Mouse (Mus musculus): Measurements from ENCODE around the gene Ptprh. TPM values are rescaled to one million over a fixed set of nuclear protein-coding genes. Genes with fewer than 3 reads are reported as not detected.

The Ptprh gene
- polyA plus RNA-seq, 1 experiment from 2014 or later, result not detected

DNA sequence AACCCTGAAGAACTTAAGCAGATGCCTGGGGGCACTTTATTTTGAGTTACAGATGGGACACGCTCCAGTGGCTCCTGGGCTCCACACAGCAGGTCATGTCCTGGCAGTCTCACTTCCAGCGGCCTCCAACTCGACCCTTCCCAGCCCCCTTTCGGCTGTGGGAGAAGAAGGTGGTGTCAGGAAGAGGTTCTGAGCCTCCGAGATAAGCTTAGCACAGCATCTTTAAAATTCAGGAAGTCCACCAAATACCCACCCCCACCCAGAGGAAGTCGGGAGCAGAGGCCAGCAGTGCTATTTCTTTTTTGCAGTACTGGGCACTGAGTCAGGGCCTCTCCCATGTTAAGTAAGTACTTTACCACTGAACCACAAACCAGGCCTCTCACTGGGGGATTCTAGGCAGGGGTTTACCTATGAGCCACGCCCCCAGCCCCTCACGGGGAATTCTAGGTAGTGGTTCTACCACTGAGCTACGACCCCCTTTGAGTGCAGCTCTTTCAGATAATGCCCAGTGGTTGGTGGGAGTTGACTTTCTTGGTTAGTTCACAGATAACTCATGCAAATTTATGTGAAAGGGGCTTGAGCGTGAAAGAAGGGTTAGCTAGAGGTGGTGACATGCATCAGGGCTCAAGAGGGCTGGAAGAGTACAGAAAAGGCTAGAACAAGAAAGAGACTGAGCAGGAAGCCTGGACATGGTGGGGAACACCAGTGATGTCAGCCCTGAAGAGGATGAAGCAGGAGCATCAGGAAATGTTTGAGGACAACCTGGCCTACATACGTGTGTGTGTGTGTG, 99.0 kb downstream of the Ptprh start:
- no peaks in the 10 kb centered on the region for H3K36me3 ChIP-seq (ENCODE audit: control insufficient read depth, insufficient read depth, low read length)
- H3K4me1 ChIP-seq (ENCODE audit: control insufficient read depth, insufficient read depth, low read length), result peaks cover 19% of the 10 kb centered on the region
- H3K27ac ChIP-seq (ENCODE audit: low read depth, low read length), result no peak overlapping the region
- no peak for ATAC-seq (replicated peaks; ENCODE audit: insufficient number of reproducible peaks, low FRiP score, low TSS enrichment)
- no peaks in the 10 kb centered on the region for H3K27me3 ChIP-seq (ENCODE audit: control insufficient read depth, insufficient read depth, low read length)
- H3K9me3 ChIP-seq (replicated peaks; ENCODE audit: control insufficient read depth, low read length), result no peaks in the 10 kb centered on the region
- H3K4me2 ChIP-seq, result no peak overlapping the region
- 49% methylated on average over 11 of the region's 11 CpGs for WGBS (ENCODE audit: insufficient replicate concordance)
- no peak overlapping the region for H3K4me3 ChIP-seq (ENCODE audit: low read depth, low read length)
- no peak overlapping the region for H3K9ac ChIP-seq (ENCODE audit: low read depth, low read length)

DNA sequence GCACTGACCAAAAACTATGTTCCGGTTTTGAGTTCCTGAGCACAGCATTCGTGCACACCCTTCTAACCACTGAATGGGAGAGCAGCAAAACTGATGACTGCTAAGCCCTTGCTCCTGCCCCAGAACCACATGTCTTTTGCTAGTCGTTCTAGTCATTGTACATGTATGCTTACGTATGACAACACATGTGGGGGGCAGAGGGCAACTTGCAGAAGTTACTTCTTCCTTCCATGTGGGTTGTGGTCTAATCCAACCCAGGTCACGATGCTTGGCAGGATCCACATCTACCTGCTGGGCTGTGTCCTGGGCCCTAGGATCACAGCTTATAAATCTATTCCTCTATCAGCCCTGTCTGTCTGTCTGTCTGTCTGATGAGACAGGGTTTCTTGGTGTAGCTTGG, 100.0 kb downstream of the Ptprh start:
- 0 out of 2 replicates have a peak overlapping the region, but pooled peaks have one; percentile 15 for H3K27ac ChIP-seq (ENCODE audit: low read depth, low read length)
- H3K9ac ChIP-seq (ENCODE audit: low read depth, low read length), result no peak overlapping the region
- H3K4me1 ChIP-seq (ENCODE audit: control insufficient read depth, insufficient read depth, low read length), result peaks cover 21% of the 10 kb centered on the region
- ATAC-seq (replicated peaks; ENCODE audit: insufficient number of reproducible peaks, low FRiP score, low TSS enrichment), result no peak
- no peaks in the 10 kb centered on the region for H3K9me3 ChIP-seq (replicated peaks; ENCODE audit: control insufficient read depth, low read length)
- no peaks in the 10 kb centered on the region for H3K36me3 ChIP-seq (ENCODE audit: control insufficient read depth, insufficient read depth, low read length)
- H3K27me3 ChIP-seq (ENCODE audit: control insufficient read depth, insufficient read depth, low read length), result no peaks in the 10 kb centered on the region
- no peak overlapping the region for H3K4me2 ChIP-seq
- WGBS (ENCODE audit: insufficient replicate concordance), result 81% methylated on average over 5 of the region's 5 CpGs
- no peak overlapping the region for H3K4me3 ChIP-seq (ENCODE audit: low read depth, low read length)

DNA sequence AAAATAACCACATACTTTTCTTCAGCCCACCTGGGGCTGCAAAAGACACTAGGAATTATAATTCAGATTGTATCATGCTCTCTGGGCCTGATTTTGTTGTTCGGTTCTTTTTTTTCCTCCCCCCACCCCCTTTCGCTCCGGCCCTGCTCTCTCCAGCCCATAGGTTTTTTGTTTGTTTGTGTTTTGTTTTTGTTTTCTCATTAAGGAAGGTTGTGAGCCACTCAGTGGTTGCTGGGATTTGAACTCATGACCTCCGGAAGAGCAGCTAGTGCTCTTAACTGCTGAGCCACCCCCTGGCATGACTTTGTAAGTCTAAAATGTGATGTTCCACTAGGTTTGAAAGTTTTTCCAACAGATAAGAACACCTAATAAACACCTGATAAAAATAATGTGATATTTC, 100.7 kb downstream of the Ptprh start:
- H3K4me1 ChIP-seq (ENCODE audit: control insufficient read depth, insufficient read depth, low read length), result peaks cover 28% of the 10 kb centered on the region
- H3K36me3 ChIP-seq (ENCODE audit: control insufficient read depth, insufficient read depth, low read length), result no peaks in the 10 kb centered on the region
- H3K27me3 ChIP-seq (ENCODE audit: control insufficient read depth, insufficient read depth, low read length), result no peaks in the 10 kb centered on the region
- no peak overlapping the region for H3K9ac ChIP-seq (ENCODE audit: low read depth, low read length)
- 84% methylated on average over 4 of the region's 4 CpGs for WGBS (ENCODE audit: insufficient replicate concordance)
- peak overlapping the region; percentile 92; the same call in 1 of the 2 replicates for H3K4me2 ChIP-seq
- no peak overlapping the region for H3K4me3 ChIP-seq (ENCODE audit: low read depth, low read length)
- H3K27ac ChIP-seq (ENCODE audit: low read depth, low read length), result no peak overlapping the region
- ATAC-seq (replicated peaks; ENCODE audit: insufficient number of reproducible peaks, low FRiP score, low TSS enrichment), result no peak
- no peaks in the 10 kb centered on the region for H3K9me3 ChIP-seq (replicated peaks; ENCODE audit: control insufficient read depth, low read length)

DNA sequence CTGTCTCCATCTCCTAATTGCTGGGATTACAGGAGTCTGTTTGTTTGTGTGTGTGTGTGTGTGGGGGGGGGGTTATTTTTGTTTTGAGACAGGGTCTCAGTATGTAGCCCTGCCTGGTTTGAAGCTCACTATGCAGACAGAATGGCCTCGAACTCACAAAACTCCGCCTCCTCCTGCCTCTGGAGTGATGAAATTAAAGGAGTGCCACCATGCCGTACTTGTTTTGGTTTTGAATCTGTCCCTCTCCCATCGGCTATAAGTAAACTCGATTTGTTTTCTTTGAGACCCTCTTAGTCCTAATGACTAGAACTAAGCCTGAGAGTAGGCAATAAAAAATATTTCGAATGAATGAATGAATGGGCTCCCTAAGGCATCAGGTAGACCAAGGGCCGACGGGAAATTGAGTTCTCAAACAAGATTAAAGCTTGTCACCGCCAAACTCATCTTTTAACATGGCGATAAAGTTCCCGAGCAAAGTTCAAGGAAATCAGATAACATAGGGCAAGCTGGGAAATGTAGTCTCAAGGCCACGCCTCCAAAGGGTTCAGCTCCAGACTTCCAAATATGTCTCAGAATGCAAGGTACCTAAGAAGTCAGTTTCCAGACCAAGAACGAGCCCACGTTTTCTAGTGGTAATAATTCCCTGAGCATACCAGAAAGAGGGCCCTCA, 101.3 kb downstream of the Ptprh start:
- 8% methylated on average over 14 of the region's 14 CpGs for WGBS (ENCODE audit: insufficient replicate concordance)
- peak overlapping the region; percentile 76 for H3K9ac ChIP-seq (ENCODE audit: low read depth, low read length)
- peak overlapping the region; percentile 89; the same call in 1 of the 2 replicates for H3K27ac ChIP-seq (ENCODE audit: low read depth, low read length)
- no peaks in the 10 kb centered on the region for H3K9me3 ChIP-seq (replicated peaks; ENCODE audit: control insufficient read depth, low read length)
- peak overlapping the region; percentile 73 for H3K4me3 ChIP-seq (ENCODE audit: low read depth, low read length)
- H3K4me2 ChIP-seq, result peak overlapping the region; percentile 92
- no peak for ATAC-seq (replicated peaks; ENCODE audit: insufficient number of reproducible peaks, low FRiP score, low TSS enrichment)
- H3K4me1 ChIP-seq (ENCODE audit: control insufficient read depth, insufficient read depth, low read length), result peaks cover 33% of the 10 kb centered on the region
- H3K27me3 ChIP-seq (ENCODE audit: control insufficient read depth, insufficient read depth, low read length), result no peaks in the 10 kb centered on the region
- no peaks in the 10 kb centered on the region for H3K36me3 ChIP-seq (ENCODE audit: control insufficient read depth, insufficient read depth, low read length)

DNA sequence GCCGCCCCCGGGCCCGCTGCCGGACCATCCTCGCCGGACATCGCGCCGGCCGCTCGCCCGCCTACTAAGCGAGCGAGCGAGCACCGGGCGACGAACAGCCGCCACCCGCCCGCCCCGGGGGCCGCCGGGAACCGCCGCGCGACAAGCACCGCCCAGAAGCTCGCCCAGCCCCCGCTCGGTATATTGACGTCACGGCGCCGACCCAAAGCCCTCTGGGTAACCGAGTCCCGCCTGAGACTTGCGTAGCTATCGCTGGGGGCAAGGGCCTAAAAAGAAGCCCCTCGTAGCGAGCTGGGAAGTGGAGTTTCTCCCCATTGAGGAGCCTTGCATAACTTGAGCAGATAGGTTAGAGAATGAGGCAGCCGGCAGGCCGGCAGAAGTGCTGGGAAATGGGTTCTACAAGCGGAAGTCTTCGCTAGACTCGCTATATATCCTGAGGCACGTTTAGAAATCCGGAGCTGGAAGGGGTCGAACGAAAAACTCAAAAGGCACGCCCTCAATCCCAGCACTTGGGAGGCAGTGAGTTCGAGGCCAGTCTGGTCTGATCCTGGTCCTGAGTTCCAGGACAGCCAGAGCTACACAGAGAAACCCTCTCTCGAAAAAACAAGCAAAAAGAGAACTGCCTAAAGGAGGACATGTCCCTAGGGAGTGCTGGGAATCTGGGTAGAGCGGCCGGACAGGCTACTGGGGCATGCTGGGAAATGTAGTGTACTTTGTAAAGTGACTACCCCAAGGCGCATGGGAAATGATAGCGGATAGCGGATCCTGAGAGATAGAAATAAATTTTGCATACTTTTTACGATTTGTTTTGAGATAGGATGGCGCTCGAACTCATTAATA, 102.1 kb downstream of the Ptprh start, which contains the start of gene Ppp1r12c:
Gene Ppp1r12c (minus strand): TSS at position 123 of the 840 bp plus-strand sequence.
- H3K4me1 ChIP-seq (ENCODE audit: control insufficient read depth, insufficient read depth, low read length), result peaks cover 36% of the 10 kb centered on the region
- peak within 1 kb of the TSS; percentile 92 for H3K4me2 ChIP-seq
- WGBS (ENCODE audit: insufficient replicate concordance), result under 1% methylated on average over 49 of the region's 62 CpGs
- no peaks in the 10 kb centered on the region for H3K9me3 ChIP-seq (replicated peaks; ENCODE audit: control insufficient read depth, low read length)
- peak within 1 kb of the TSS; percentile 76 for H3K9ac ChIP-seq (ENCODE audit: low read depth, low read length)
- peaks cover 4% of the 10 kb centered on the region for H3K36me3 ChIP-seq (ENCODE audit: control insufficient read depth, insufficient read depth, low read length)
- peak within 1 kb of the TSS; percentile 73 for H3K4me3 ChIP-seq (ENCODE audit: low read depth, low read length)
- peak within 1 kb of the TSS; percentile 89 for H3K27ac ChIP-seq (ENCODE audit: low read depth, low read length)
- no peaks in the 10 kb centered on the region for H3K27me3 ChIP-seq (ENCODE audit: control insufficient read depth, insufficient read depth, low read length)
- ATAC-seq (replicated peaks; ENCODE audit: insufficient number of reproducible peaks, low FRiP score, low TSS enrichment), result peak; percentile 93

DNA sequence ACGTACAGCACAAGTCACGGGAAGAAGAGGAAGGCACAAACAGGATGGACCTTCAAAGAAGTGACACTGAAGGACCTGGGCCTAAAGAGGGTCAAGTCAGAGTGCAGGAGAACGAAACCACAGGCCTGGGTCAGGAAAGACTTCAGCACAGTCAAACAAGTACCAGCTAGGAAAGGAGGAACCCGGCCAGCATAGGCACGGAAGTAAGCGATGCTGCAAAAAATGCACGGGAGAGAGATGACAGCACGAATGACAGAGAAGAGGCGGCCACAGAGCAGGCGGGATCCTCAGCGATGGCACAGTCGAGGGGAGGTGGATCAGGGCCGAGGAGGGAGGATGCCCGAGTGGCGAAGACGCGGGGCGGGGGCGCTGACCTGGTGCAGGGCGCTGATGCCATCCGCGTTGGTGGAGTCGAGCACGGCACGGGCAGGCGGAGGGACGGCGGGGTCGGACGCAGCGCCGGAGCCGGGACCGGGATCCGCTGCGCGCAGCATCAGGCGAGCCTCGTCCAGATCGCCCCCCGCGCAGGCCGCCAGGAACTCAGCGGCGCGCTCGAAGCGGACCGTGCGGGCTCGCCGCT, 102.9 kb downstream of the Ptprh start:
- WGBS (ENCODE audit: insufficient replicate concordance), result under 1% methylated on average over 34 of the region's 52 CpGs
- peaks cover 36% of the 10 kb centered on the region for H3K4me1 ChIP-seq (ENCODE audit: control insufficient read depth, insufficient read depth, low read length)

GRCm38 (mm10) chr7:4499034-4499433, 104.8 kb downstream of the Ptprh start:
- no peak for ATAC-seq (replicated peaks; ENCODE audit: insufficient number of reproducible peaks, low FRiP score, low TSS enrichment)
- H3K27ac ChIP-seq (ENCODE audit: low read depth, low read length), result 0 out of 2 replicates have a peak overlapping the region, but pooled peaks have one; percentile 15
- H3K4me3 ChIP-seq (ENCODE audit: low read depth, low read length), result peak overlapping the region; percentile 18; the same call in 1 of the 2 replicates
- peaks cover 36% of the 10 kb centered on the region for H3K4me1 ChIP-seq (ENCODE audit: control insufficient read depth, insufficient read depth, low read length)
- H3K36me3 ChIP-seq (ENCODE audit: control insufficient read depth, insufficient read depth, low read length), result peaks cover 11% of the 10 kb centered on the region
- H3K4me2 ChIP-seq, result peak overlapping the region; percentile 92
- WGBS (ENCODE audit: insufficient replicate concordance), result 78% methylated on average over 4 of the region's 4 CpGs
- no peaks in the 10 kb centered on the region for H3K9me3 ChIP-seq (replicated peaks; ENCODE audit: control insufficient read depth, low read length)
- H3K27me3 ChIP-seq (ENCODE audit: control insufficient read depth, insufficient read depth, low read length), result no peaks in the 10 kb centered on the region
- H3K9ac ChIP-seq (ENCODE audit: low read depth, low read length), result peak overlapping the region; percentile 58

More for the DNA sequence above, 102.9 kb downstream of the Ptprh start:
- H3K4me2 ChIP-seq, result peak overlapping the region; percentile 92
- H3K4me3 ChIP-seq (ENCODE audit: low read depth, low read length), result peak overlapping the region; percentile 73
- peak overlapping the region; percentile 89 for H3K27ac ChIP-seq (ENCODE audit: low read depth, low read length)
- peaks cover 11% of the 10 kb centered on the region for H3K36me3 ChIP-seq (ENCODE audit: control insufficient read depth, insufficient read depth, low read length)
- ATAC-seq (replicated peaks; ENCODE audit: insufficient number of reproducible peaks, low FRiP score, low TSS enrichment), result peak; percentile 44; the same call in 1 of the 2 replicates
- H3K9me3 ChIP-seq (replicated peaks; ENCODE audit: control insufficient read depth, low read length), result no peaks in the 10 kb centered on the region
- peak overlapping the region; percentile 76 for H3K9ac ChIP-seq (ENCODE audit: low read depth, low read length)
- no peaks in the 10 kb centered on the region for H3K27me3 ChIP-seq (ENCODE audit: control insufficient read depth, insufficient read depth, low read length)
